Mouse (Mus musculus): Measurements from ENCODE around the gene Nt5c1a. TPM values are rescaled to one million over a fixed set of nuclear protein-coding genes. Genes with fewer than 3 reads are reported as not detected.

The Nt5c1a gene
- polyA plus RNA-seq, 1 experiment from 2014 or later = not detected

DNA sequence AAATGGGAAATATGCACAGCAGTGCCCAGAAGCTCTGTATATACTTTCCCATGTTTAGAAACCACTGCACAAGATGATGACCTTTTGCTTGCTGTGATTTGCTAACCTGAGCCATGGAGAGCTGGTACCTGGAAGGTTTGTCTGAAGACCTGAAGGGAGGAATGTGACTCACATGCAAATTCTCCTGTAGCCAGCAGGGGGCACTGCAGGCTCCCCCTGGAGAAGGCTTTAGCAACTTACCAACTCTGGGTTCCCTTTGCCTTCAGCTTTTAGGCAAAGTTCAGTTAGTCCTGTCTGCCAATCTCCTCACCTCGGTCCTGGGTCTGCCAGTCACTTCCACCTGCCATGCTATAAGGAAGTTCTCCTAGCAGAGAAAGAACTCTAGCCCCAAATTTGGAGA, 15.5 kb downstream of the Nt5c1a start:
- DNase-seq (ENCODE audit: low spot score) = peak; percentile 66
- no peaks in the 10 kb centered on the region for H3K36me3 ChIP-seq (replicated peaks)
- no peaks in the 10 kb centered on the region for H3K9me3 ChIP-seq
- H3K27me3 ChIP-seq (replicated peaks; ENCODE audit: low read depth, poor library complexity, severe bottlenecking) = peaks cover 19% of the 10 kb centered on the region
- H3K4me1 ChIP-seq = peaks cover 17% of the 10 kb centered on the region
- WGBS = 21% methylated on average over 1 of the region's 1 CpGs
- no peak overlapping the region for H3K27ac ChIP-seq (replicated peaks)
- H3K4me3 ChIP-seq = no peak overlapping the region

GRCm38 (mm10) chr4:123219720-123220357, 18.5 kb downstream of the Nt5c1a start:
- H3K27me3 ChIP-seq (replicated peaks; ENCODE audit: low read depth, poor library complexity, severe bottlenecking) = peaks cover 15% of the 10 kb centered on the region
- DNase-seq (ENCODE audit: low spot score) = peak; percentile 74
- H3K4me3 ChIP-seq = no peak overlapping the region
- H3K9me3 ChIP-seq = no peaks in the 10 kb centered on the region
- H3K36me3 ChIP-seq (replicated peaks) = no peaks in the 10 kb centered on the region
- no peak overlapping the region for H3K27ac ChIP-seq (replicated peaks)
- H3K4me1 ChIP-seq = peaks cover 16% of the 10 kb centered on the region
- WGBS = 72% methylated on average over 15 of the region's 15 CpGs

DNA sequence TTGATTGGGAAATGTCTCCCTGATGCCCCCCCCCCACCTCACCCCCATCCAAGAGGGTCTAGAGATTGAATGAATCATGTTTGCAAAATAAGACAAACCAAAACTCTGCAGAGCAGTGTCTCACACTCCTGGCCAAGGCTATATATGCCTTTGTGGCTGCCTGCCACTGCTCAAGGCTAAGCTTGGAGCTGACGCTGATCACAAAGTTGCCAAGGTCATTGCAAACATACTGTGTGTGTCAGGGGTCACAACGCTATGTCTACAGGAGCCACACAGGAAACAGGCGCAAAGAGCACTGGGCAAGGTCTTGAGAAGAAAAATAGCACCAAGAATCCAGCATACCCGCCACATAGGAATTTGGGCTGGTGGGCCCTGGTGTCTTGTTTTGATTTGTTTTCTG, 19.3 kb downstream of the Nt5c1a start:
- Histone ChIP-seq H3K9me3 (no peaks in the 10 kb centered on the region), H3K27ac (replicated peaks) (no peak overlapping the region), H3K27me3 (replicated peaks; ENCODE audit: low read depth, poor library complexity, severe bottlenecking) (peaks cover 15% of the 10 kb centered on the region), H3K4me3 (no peak overlapping the region), H3K4me1 (peaks cover 11% of the 10 kb centered on the region), H3K36me3 (replicated peaks) (no peaks in the 10 kb centered on the region)
- no peak for DNase-seq (ENCODE audit: low spot score)
- WGBS = 64% methylated on average over 4 of the region's 4 CpGs

DNA sequence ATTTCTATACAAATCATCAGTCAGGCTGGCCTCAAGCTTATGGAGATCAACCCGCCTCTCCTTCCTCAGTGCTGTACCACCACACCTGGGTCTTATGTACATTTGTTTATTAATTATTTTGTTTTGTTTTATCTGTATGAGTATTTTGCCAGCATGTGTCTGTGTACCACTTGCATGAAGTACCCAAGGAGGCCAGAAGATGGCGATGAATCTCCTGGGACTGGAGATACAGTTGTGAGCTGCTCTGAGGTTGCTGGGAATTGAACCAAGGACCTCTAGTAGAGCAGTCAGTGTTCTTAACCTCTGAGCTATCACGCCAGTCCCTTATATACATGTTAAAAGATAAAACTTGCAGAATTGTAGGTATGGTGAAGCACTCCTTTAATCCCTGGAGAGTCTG, 22.0 kb downstream of the Nt5c1a start:
- no peak overlapping the region for H3K4me3 ChIP-seq
- H3K9me3 ChIP-seq = no peaks in the 10 kb centered on the region
- peaks cover 8% of the 10 kb centered on the region for H3K27me3 ChIP-seq (replicated peaks; ENCODE audit: low read depth, poor library complexity, severe bottlenecking)
- WGBS = 41% methylated on average over 3 of the region's 3 CpGs
- DNase-seq (ENCODE audit: low spot score) = peak; percentile 44
- H3K36me3 ChIP-seq (replicated peaks) = no peaks in the 10 kb centered on the region
- no peak overlapping the region for H3K27ac ChIP-seq (replicated peaks)
- peaks cover 31% of the 10 kb centered on the region for H3K4me1 ChIP-seq

- Histone ChIP-seq H3K27me3 (replicated peaks; ENCODE audit: low read depth, poor library complexity, severe bottlenecking) (peaks cover 27% of the 10 kb centered on the region), H3K4me1 (peaks cover 28% of the 10 kb centered on the region), H3K27ac (replicated peaks) (no peak overlapping the region; the same call in 1 of the 2 replicates), H3K4me3 (no peak overlapping the region), H3K9me3 (no peaks in the 10 kb centered on the region), H3K36me3 (replicated peaks) (no peaks in the 10 kb centered on the region)
- WGBS = 76% methylated on average over 10 of the region's 10 CpGs
- DNase-seq (ENCODE audit: low spot score) = no peak
Measured at GRCm38 (mm10) chr4:123225718-123226403, 24.6 kb downstream of the Nt5c1a start.

GRCm38 (mm10) chr4:123227707-123228106, 26.4 kb downstream of the Nt5c1a start:
- Histone ChIP-seq H3K4me1 (peaks cover 28% of the 10 kb centered on the region), H3K4me3 (no peak overlapping the region), H3K27ac (replicated peaks) (peak overlapping the region; percentile 65; the same call in 1 of the 2 replicates), H3K9me3 (no peaks in the 10 kb centered on the region), H3K36me3 (replicated peaks) (no peaks in the 10 kb centered on the region), H3K27me3 (replicated peaks; ENCODE audit: low read depth, poor library complexity, severe bottlenecking) (peaks cover 40% of the 10 kb centered on the region)
- DNase-seq (ENCODE audit: low spot score) = no peak
- 46% methylated on average over 4 of the region's 4 CpGs for WGBS

DNA sequence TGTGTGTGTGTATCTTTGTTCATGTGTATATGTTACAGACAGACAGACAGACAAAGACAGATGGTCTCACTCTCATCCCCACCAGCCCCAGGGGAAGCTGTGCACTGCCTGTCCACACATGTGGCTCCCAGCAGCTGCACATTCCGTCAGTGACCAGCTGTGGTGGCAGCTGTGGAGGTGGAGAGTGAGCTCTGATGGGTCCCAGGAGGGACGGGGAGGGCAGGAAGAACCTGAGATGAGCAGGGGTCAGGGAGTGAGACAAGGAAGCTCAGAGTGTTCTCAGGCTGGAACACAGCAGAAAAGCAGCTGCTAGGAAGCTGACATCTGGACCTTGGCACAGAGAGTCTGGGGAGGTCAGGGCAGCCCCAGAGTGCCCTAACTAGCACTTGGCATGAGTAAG, 27.0 kb downstream of the Nt5c1a start:
- H3K4me3 ChIP-seq = no peak overlapping the region
- no peaks in the 10 kb centered on the region for H3K9me3 ChIP-seq
- WGBS = 25% methylated on average over 2 of the region's 2 CpGs
- DNase-seq (ENCODE audit: low spot score) = peak; percentile 59
- peaks cover 46% of the 10 kb centered on the region for H3K27me3 ChIP-seq (replicated peaks; ENCODE audit: low read depth, poor library complexity, severe bottlenecking)
- H3K4me1 ChIP-seq = peaks cover 34% of the 10 kb centered on the region
- H3K27ac ChIP-seq (replicated peaks) = 0 out of 2 replicates have a peak overlapping the region, but pooled peaks have one; percentile 45
- no peaks in the 10 kb centered on the region for H3K36me3 ChIP-seq (replicated peaks)

DNA sequence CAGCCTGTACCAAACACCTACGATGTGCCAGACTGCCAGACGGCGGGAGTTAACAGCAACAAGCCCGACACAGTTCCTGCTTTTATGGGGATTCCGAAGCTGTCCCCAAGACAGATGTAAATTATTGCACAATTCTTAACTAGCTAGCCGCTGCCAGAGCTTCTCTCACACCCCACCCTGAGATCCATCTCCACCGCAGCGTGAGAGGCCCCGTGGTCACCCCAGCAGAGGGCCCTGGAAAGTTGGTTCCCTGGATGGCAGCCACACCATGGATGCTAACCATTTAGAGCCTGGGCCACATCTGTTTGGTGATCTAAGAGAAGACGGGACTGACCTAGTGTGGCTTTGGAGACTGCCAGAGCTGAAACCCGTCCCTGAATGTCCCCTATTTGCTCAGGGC, 27.9 kb downstream of the Nt5c1a start:
- no peak for DNase-seq (ENCODE audit: low spot score)
- H3K36me3 ChIP-seq (replicated peaks) = no peaks in the 10 kb centered on the region
- H3K9me3 ChIP-seq = no peaks in the 10 kb centered on the region
- 84% methylated on average over 11 of the region's 11 CpGs for WGBS
- no peak overlapping the region for H3K4me3 ChIP-seq
- H3K27ac ChIP-seq (replicated peaks) = no peak overlapping the region
- peaks cover 55% of the 10 kb centered on the region for H3K27me3 ChIP-seq (replicated peaks; ENCODE audit: low read depth, poor library complexity, severe bottlenecking)
- H3K4me1 ChIP-seq = peaks cover 43% of the 10 kb centered on the region

DNA sequence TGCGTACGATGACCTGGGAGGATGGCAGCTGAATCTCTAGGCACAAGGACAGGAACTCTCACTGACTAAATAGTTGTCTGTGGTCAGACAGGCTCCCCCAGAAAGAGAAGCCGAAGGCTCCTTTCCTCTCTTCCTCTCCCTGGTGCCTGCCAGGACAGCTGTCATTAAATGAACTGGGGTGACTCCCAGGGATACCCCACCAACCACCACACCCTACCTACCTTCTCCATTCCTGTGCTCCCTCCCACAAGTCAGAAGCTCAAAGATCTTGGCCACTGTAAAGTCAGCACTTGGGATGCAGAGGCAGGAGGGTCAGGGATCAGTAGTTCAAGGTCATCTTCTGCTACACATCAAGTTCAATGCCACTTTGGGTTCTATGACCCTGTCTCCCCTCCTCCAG, 31.5 kb downstream of the Nt5c1a start:
- Histone ChIP-seq H3K27ac (replicated peaks) (no peak overlapping the region), H3K4me3 (peak overlapping the region; percentile 65), H3K27me3 (replicated peaks; ENCODE audit: low read depth, poor library complexity, severe bottlenecking) (peaks cover 89% of the 10 kb centered on the region), H3K4me1 (peaks cover 52% of the 10 kb centered on the region), H3K9me3 (no peaks in the 10 kb centered on the region), H3K36me3 (replicated peaks) (no peaks in the 10 kb centered on the region)
- DNase-seq (ENCODE audit: low spot score) = no peak
- WGBS = 64% methylated on average over 3 of the region's 3 CpGs

DNA sequence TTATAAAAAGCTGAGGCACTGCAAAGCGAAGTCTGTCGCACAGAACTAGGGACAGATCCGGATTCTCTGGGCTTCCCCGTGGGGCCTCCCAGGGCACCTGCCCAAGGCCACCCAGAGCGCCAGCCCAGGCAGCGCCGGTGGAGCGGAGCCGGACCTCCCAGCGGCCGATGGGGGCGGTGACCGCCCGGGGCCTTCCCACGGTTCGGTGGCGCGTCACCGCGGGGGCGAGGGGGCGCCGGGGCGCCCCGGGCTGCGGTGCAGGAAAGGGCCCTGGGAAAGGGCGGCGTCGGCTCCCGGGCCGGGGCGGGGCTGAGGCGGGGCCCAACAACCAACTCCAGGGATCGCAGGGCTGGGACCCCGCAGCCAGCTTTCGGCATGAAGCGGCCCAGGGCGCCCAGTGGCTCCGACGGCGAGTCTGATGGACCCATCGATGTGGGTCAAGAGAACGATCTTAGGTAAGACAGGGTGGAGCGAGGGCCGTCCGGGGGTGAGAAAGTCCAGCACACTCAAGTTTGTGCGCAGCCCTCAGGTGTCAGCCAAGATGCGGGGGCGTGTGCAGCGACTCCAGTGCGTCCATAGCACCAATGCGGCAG, 32.3 kb downstream of the Nt5c1a start, which contains the start of gene Heyl:
TSS of gene Heyl (plus strand) at position 65 of the 593 bp plus-strand sequence.
- Histone ChIP-seq H3K36me3 (replicated peaks) (no peaks in the 10 kb centered on the region), H3K9me3 (no peaks in the 10 kb centered on the region), H3K4me3 (peak within 1 kb of the TSS; percentile 65), H3K27ac (replicated peaks) (peak within 1 kb of the TSS; percentile 77), H3K4me1 (peaks cover 52% of the 10 kb centered on the region), H3K27me3 (replicated peaks; ENCODE audit: low read depth, poor library complexity, severe bottlenecking) (peaks cover 93% of the 10 kb centered on the region)
- WGBS = 1% methylated on average over 52 of the region's 52 CpGs
- peak; percentile 68 for DNase-seq (ENCODE audit: low spot score)

- Histone ChIP-seq H3K4me3 (0 out of 2 replicates have a peak overlapping the region, but pooled peaks have one; percentile 21), H3K27me3 (replicated peaks; ENCODE audit: low read depth, poor library complexity, severe bottlenecking) (peaks cover 93% of the 10 kb centered on the region), H3K4me1 (peaks cover 72% of the 10 kb centered on the region), H3K9me3 (no peaks in the 10 kb centered on the region), H3K36me3 (replicated peaks) (no peaks in the 10 kb centered on the region), H3K27ac (replicated peaks) (peak overlapping the region; percentile 37; the same call in 1 of the 2 replicates)
- DNase-seq (ENCODE audit: low spot score) = peak; percentile 63
- 37% methylated on average over 9 of the region's 9 CpGs for WGBS
Measured at GRCm38 (mm10) chr4:123235835-123236430, 34.6 kb downstream of the Nt5c1a start.

- Histone ChIP-seq H3K36me3 (replicated peaks) (no peaks in the 10 kb centered on the region), H3K4me3 (0 out of 2 replicates have a peak overlapping the region, but pooled peaks have one; percentile 4), H3K4me1 (peaks cover 72% of the 10 kb centered on the region), H3K9me3 (no peaks in the 10 kb centered on the region), H3K27me3 (replicated peaks; ENCODE audit: low read depth, poor library complexity, severe bottlenecking) (peaks cover 97% of the 10 kb centered on the region), H3K27ac (replicated peaks) (peak overlapping the region; percentile 19)
- DNase-seq (ENCODE audit: low spot score) = no peak
- WGBS = 77% methylated on average over 13 of the region's 13 CpGs
Measured at GRCm38 (mm10) chr4:123236431-123237031, 35.2 kb downstream of the Nt5c1a start.
